Mouse (Mus musculus) kidney, adult 2 months (tissue): ENCODE data around the gene Prcc.

Source experiments
- CTCF ChIP-seq: fragments of 200-500 bp; conservative IDR thresholded peaks from 2 replicates; pipeline ENCODE4 v1.5.1; 2011; ENCODE audit warnings: low read depth, mild to moderate bottlenecking, control low read depth, low read length, moderate library complexity, mixed read lengths; ENCODE audit not compliant: insufficient read depth, insufficient read length
- POLR2A ChIP-seq: fragments of 200-500 bp; IDR thresholded peaks from one replicate; pipeline ENCODE4 v1.6.1; 2011; ENCODE audit warnings: low read depth, low read length, control low read depth

- no peak for TF ChIP-seq CTCF
- no peak for TF ChIP-seq POLR2A
Observed at GRCm38 (mm10) chr3:87899776-87900175, 14.4 kb upstream of the Prcc start.
